In the genomic region with DNA sequence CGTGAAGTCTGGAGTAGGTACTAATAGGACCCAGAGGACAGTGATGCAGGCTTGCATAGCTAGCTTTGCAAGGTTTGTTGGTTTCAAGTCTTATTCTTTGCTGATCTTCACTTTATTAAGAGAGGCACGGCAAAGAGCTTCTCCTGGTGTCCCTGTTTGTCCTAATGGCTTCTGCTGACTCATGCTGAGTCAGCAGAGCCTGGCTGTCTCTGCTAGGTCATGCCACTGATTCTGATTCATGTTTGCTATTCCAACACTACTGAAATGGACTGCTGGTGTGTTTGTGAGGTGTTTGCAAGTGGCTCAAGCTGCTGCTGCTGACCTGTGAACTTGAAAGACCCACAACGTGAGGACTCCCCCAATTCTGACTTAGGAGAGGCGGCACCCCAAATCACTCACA, we compare ENCODE assay signal across 27 mouse cellular contexts. TPM values are rescaled to one million over a fixed set of nuclear protein-coding genes. Genes with fewer than 3 reads are reported as not detected.
DNase-seq lines count a peak whose midpoint lies in the region; ATAC-seq and TF ChIP-seq lines count a peak whose summit lies in the region.
"Had no signal": no experiment of that assay in that cellular context is flagged by ENCODE, and none has a peak within 500 bp of the region (broad histone marks: within the 10 kb centered on the region; RNA-seq: fewer than 3 reads in every experiment).

No protein-coding gene starts in this region.

- H3K79me2 ChIP-seq in MEL (ENCODE audit: control insufficient read depth, insufficient read depth, low read length, poor library complexity): no peaks in the 10 kb centered on the region

- H3K4me1 ChIP-seq in liver, embryonic 13.5 days (replicated peaks): peaks cover 23% of the 10 kb centered on the region
- H3K4me1 ChIP-seq in liver, embryonic 11.5 days (replicated peaks; ENCODE audit: control insufficient read depth, insufficient read depth, low read length): no peaks in the 10 kb centered on the region
- H3K4me1 ChIP-seq in MEL (ENCODE audit: control insufficient read depth in 1 of 2, insufficient read depth in 2 of 2, low read length in 2 of 2): no peaks in the 10 kb centered on the region; a peak in 1 of 4 replicates
- H3K4me1 ChIP-seq: forebrain, embryonic 13.5 days; heart, embryonic 10.5 days; heart, embryonic 15.5 days; hindbrain, embryonic 13.5 days; midbrain, embryonic 12.5 days; neural tube, embryonic 13.5 days had no signal

- no peak for TF ChIP-seq POLR2A in MEL (IDR thresholded peaks at IDR 0.05; ENCODE audit: control insufficient read depth in 1 of 2, insufficient read depth in 1 of 2, low read depth in 1 of 2, low read length in 2 of 2, poor library complexity in 1 of 2)

- no peaks in the 10 kb centered on the region for H3K27me3 ChIP-seq in liver, embryonic 13.5 days
- no peaks in the 10 kb centered on the region for H3K27me3 ChIP-seq in liver, embryonic 11.5 days (replicated peaks; ENCODE audit: control insufficient read depth, insufficient read depth, low read length)
- no peaks in the 10 kb centered on the region; a peak in 2 of 4 replicates for H3K27me3 ChIP-seq in MEL (ENCODE audit: control insufficient read depth in 1 of 2, insufficient read depth in 2 of 2, low read length in 2 of 2)
- H3K27me3 ChIP-seq: forebrain, embryonic 13.5 days; heart, embryonic 15.5 days; hindbrain, embryonic 13.5 days; megakaryocyte, embryonic 14.5 days; midbrain, embryonic 12.5 days; neural tube, embryonic 13.5 days had no signal

- H3K27ac ChIP-seq in liver, embryonic 13.5 days: no peak overlapping the region; the same call in 1 of the 2 replicates
- H3K27ac ChIP-seq in liver, embryonic 11.5 days (ENCODE audit: low read depth, low read length): no peak overlapping the region
- no peak overlapping the region for H3K27ac ChIP-seq in MEL (ENCODE audit: control insufficient read depth, low read depth, low read length)
- H3K27ac ChIP-seq: forebrain, embryonic 13.5 days; heart, embryonic 10.5 days; heart, embryonic 15.5 days; hindbrain, embryonic 13.5 days; liver, embryonic 14.5 days; midbrain, embryonic 12.5 days; neural tube, embryonic 13.5 days had no signal

- TF ChIP-seq RAD21 in MEL (IDR thresholded peaks at IDR 0.05; ENCODE audit: low read depth, low read length): no peak

- no peak for DNase-seq in liver, embryonic 13.5 days
- DNase-seq in liver, embryonic 11.5 days (ENCODE audit: low spot score): no peak
- DNase-seq in MEL (ENCODE audit: low read depth, low spot score): peak; percentile 10
- DNase-seq in urinary bladder, adult 18-20 months (ENCODE audit: low spot score in 2 of 2): no peak
- DNase-seq in gastrocnemius, postnatal 25 days: no peak
- DNase-seq in heart, postnatal 25 days (ENCODE audit: low spot score): no peak
- DNase-seq: adrenal gland, postnatal 14 days; cerebellum, adult 2 months; cerebellum, postnatal 14 days; gastrocnemius, postnatal 10 days; heart, postnatal 4 days; kidney, adult 8-10 months; kidney, postnatal 10 days; layer of hippocampus, adult 9-11 months; lung, postnatal 36 days; thymus, adult 2 months; thymus, postnatal 36 days had no signal

- H3K9ac ChIP-seq in liver, embryonic 13.5 days: no peak overlapping the region
- no peak overlapping the region for H3K9ac ChIP-seq in liver, embryonic 11.5 days (ENCODE audit: low read depth, low read length)
- no peak overlapping the region for H3K9ac ChIP-seq in MEL (ENCODE audit: control insufficient read depth, low read depth, low read length, poor library complexity, severe bottlenecking)
- H3K9ac ChIP-seq: forebrain, embryonic 13.5 days; heart, embryonic 15.5 days; hindbrain, embryonic 13.5 days; liver, embryonic 14.5 days; midbrain, embryonic 12.5 days; neural tube, embryonic 13.5 days had no signal

- no peak for TF ChIP-seq CTCF in MEL (IDR thresholded peaks at IDR 0.05 in 2 of 3, conservative IDR thresholded peaks at IDR 0.05 in 1 of 3; ENCODE audit: control insufficient read depth in 1 of 3, insufficient read depth in 1 of 3, low read depth in 2 of 3, low read length in 3 of 3, poor library complexity in 1 of 3, severe bottlenecking in 1 of 3)

- peaks cover 12% of the 10 kb centered on the region for H3K9me3 ChIP-seq in liver, embryonic 13.5 days (replicated peaks)
- H3K9me3 ChIP-seq in liver, embryonic 11.5 days (ENCODE audit: control insufficient read depth, low read length): no peaks in the 10 kb centered on the region; the same call in 1 of the 2 replicates
- no peaks in the 10 kb centered on the region for H3K9me3 ChIP-seq in MEL (replicated peaks; ENCODE audit: insufficient read depth, low read length)
- H3K9me3 ChIP-seq: forebrain, embryonic 13.5 days; heart, embryonic 10.5 days; heart, embryonic 15.5 days; hindbrain, embryonic 13.5 days; midbrain, embryonic 12.5 days; neural tube, embryonic 13.5 days had no signal

- H3K36me3 ChIP-seq in liver, embryonic 13.5 days: 0 out of 2 replicates have a peak, but pooled peaks cover 4% of the 10 kb centered on the region
- no peaks in the 10 kb centered on the region for H3K36me3 ChIP-seq in liver, embryonic 11.5 days (ENCODE audit: control insufficient read depth, insufficient read depth, low read length)
- H3K36me3 ChIP-seq in MEL (ENCODE audit: control insufficient read depth in 1 of 2, insufficient read depth in 2 of 2, low read length in 2 of 2): peaks cover 0 to 3% of the 10 kb centered on the region in 2 experiments; a peak in 1 of 4 replicates
- H3K36me3 ChIP-seq: heart, embryonic 10.5 days; heart, embryonic 15.5 days; hindbrain, embryonic 13.5 days; midbrain, embryonic 12.5 days; neural tube, embryonic 13.5 days had no signal

- TF ChIP-seq EP300 in MEL (IDR thresholded peaks at IDR 0.05; ENCODE audit: low read depth in 1 of 2, low read length in 2 of 2): no peak

- 85% methylated on average over 4 of the region's 4 CpGs for WGBS in liver, embryonic 13.5 days (ENCODE audit: insufficient replicate concordance)
- WGBS in liver, embryonic 11.5 days: 90% methylated on average over 4 of the region's 4 CpGs

- intact Hi-C loops in heart, postnatal 25 days (cut with DNase I): no loop called here

- no peak overlapping the region for H3K4me2 ChIP-seq in liver, embryonic 13.5 days
- H3K4me2 ChIP-seq in liver, embryonic 11.5 days: no peak overlapping the region
- H3K4me2 ChIP-seq: forebrain, embryonic 13.5 days; heart, embryonic 15.5 days; hindbrain, embryonic 13.5 days; midbrain, embryonic 12.5 days; neural tube, embryonic 13.5 days had no signal

- H3K4me3 ChIP-seq in liver, embryonic 13.5 days (replicated peaks): no peak overlapping the region
- no peak overlapping the region for H3K4me3 ChIP-seq in liver, embryonic 11.5 days (ENCODE audit: low read depth, low read length)
- H3K4me3 ChIP-seq in MEL (ENCODE audit: control insufficient read depth in 1 of 2, insufficient read depth in 1 of 2, low read depth in 2 of 2, low read length in 2 of 2): no peak overlapping the region
- H3K4me3 ChIP-seq: forebrain, embryonic 13.5 days; heart, embryonic 10.5 days; heart, embryonic 15.5 days; hindbrain, embryonic 13.5 days; megakaryocyte, embryonic 14.5 days; midbrain, embryonic 12.5 days; neural tube, embryonic 13.5 days had no signal

- ATAC-seq in liver, embryonic 13.5 days (ENCODE audit: low read depth): peak; percentile 63; the same call in 1 of the 2 replicates
- no peak for ATAC-seq in liver, embryonic 11.5 days (replicated peaks; ENCODE audit: low FRiP score)
- peak; percentile 88 for ATAC-seq in erythroblast, adult 5-6 weeks (replicated peaks; ENCODE audit: low FRiP score, poor library complexity, severe bottlenecking)
- ATAC-seq: forebrain, embryonic 13.5 days; intestine, embryonic 16.5 days had no signal

TF ChIP-seq in MEL, 35 proteins besides CTCF, POLR2A, EP300 and RAD21:
- TF ChIP-seq E2F4 (IDR thresholded peaks at IDR 0.05; ENCODE audit: borderline replicate concordance, low read depth, low read length): no peak
- peak; percentile 77 for TF ChIP-seq MAFK (IDR thresholded peaks at IDR 0.05; ENCODE audit: borderline replicate concordance, low read depth, low read length)
- TF ChIP-seq POLR2AphosphoS5 (IDR thresholded peaks at IDR 0.05; ENCODE audit: borderline replicate concordance, low read depth, low read length): no peak
- no peak for TF ChIP-seq ELF1 (IDR thresholded peaks at IDR 0.05; ENCODE audit: low read depth, low read length)
- peak; percentile 22; the same call in 1 of the 2 replicates for TF ChIP-seq GABPA (IDR thresholded peaks at IDR 0.05; ENCODE audit: low read depth, low read length)

RNA-seq across cellular contexts. Expression of gene Ppm1b, which starts 58.1 kb away (rescaled TPM):
- 47.2 and 55.0 TPM in 2 replicates for polyA plus RNA-seq in liver, embryonic 13.5 days (2015; fragmentation: Nextera tagmentation; extraction: Ambion mirVana)
- 73.2 and 80.0 TPM in 2 replicates for polyA plus RNA-seq in liver, embryonic 11.5 days (2014; fragmentation: Nextera tagmentation; extraction: Ambion mirVana)
- total RNA-seq in MEL (2012; rRNA removed): 45.7 and 48.6 TPM in 2 replicates
- polyA plus RNA-seq in MEL (2012; ENCODE audit: insufficient read depth in 1 of 2, insufficient read length in 2 of 2, low read depth in 1 of 2, low replicate concordance in 2 of 2, missing spikeins in 1 of 2): 10 to 100 TPM in 1 of 2 experiments, not detected in 1; 51.6 TPM
- total RNA-seq in erythroblast, adult 5-6 weeks (2015; ENCODE audit: low replicate concordance): 53.0 and 62.7 TPM in 2 replicates
- total RNA-seq in erythroblast, adult 5-6 weeks (2017; ENCODE audit: low replicate concordance): 69.9 and 108 TPM in 2 replicates
- total RNA-seq in gastrocnemius, postnatal 25 days (2021): 100 to 1,000 TPM; 148 to 174 TPM
- 100 to 1,000 TPM; 116 to 119 TPM for total RNA-seq in heart, postnatal 25 days (2021)
